In the genomic region with DNA sequence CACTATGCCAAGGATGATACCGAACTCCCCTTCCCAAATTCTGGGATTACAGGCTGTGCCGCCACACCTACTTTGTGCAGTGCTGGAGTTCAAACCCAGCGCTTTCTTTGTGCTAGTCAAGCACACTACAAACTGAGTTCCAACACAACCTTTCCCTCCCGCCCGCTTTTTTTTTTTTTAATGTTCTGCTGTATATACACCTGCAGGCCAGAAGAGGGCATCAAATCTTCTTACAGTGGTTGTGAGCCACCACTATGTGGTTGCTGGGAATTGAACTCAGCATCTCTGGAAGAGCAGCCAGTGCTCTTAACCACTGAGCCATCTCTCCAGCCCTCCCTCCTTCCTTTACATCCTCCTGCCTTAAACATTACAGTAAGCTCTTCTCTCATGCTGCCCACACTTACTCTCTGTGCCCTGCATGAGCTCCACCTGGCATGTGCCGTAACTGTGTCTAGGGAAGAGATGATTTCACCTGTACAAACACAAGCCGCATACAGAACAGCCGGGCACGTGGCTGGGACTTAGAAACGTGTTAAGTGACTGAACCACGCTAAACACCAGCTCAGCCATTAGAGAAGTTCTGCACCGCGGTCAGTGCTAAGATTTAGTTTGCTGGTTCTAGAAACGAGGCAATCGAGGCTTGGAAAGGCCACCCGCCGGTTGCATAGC, we compare ENCODE assay signal across 7 mouse cellular contexts. TPM values are rescaled to one million over a fixed set of nuclear protein-coding genes. Genes with fewer than 3 reads are reported as not detected.
DNase-seq lines count a peak whose midpoint lies in the region; ATAC-seq and TF ChIP-seq lines count a peak whose summit lies in the region.

No protein-coding gene starts in this region.

- H3K27me3 ChIP-seq in thymus, adult 2 months (ENCODE audit: control insufficient read depth, insufficient read depth, low read length): no peaks in the 10 kb centered on the region
- no peaks in the 10 kb centered on the region for H3K27me3 ChIP-seq in hindbrain, embryonic 14.5 days (ENCODE audit: control insufficient read depth, insufficient read depth, low read length)
- no peaks in the 10 kb centered on the region for H3K27me3 ChIP-seq in midbrain, embryonic 11.5 days (ENCODE audit: control insufficient read depth, insufficient read depth, low read length)

- peak; percentile 59 for ATAC-seq in common myeloid progenitor, adult 5-6 weeks (replicated peaks; ENCODE audit: low read depth, poor library complexity, severe bottlenecking)
- ATAC-seq in hindbrain, embryonic 14.5 days (ENCODE audit: low FRiP score): no peak
- ATAC-seq in midbrain, embryonic 11.5 days (ENCODE audit: low FRiP score): peak; percentile 6; the same call in 1 of the 2 replicates

- peak overlapping the region; percentile 43 for H3K4me3 ChIP-seq in thymus, adult 2 months (ENCODE audit: control insufficient read depth, insufficient read depth, low read length)
- peak overlapping the region; percentile 22 for H3K4me3 ChIP-seq in hindbrain, embryonic 14.5 days (replicated peaks; ENCODE audit: low read length)
- peak overlapping the region; percentile 17; the same call in 1 of the 2 replicates for H3K4me3 ChIP-seq in midbrain, embryonic 11.5 days (ENCODE audit: low read depth, low read length)

- peaks cover 2% of the 10 kb centered on the region for H3K36me3 ChIP-seq in thymus, adult 2 months (ENCODE audit: control insufficient read depth, insufficient read depth, low read length)
- no peaks in the 10 kb centered on the region for H3K36me3 ChIP-seq in hindbrain, embryonic 14.5 days (replicated peaks; ENCODE audit: control insufficient read depth, insufficient read depth)
- H3K36me3 ChIP-seq in midbrain, embryonic 11.5 days (ENCODE audit: control insufficient read depth, insufficient read depth, low read length): no peaks in the 10 kb centered on the region; the same call in 1 of the 2 replicates

- no peak for TF ChIP-seq POLR2A in thymus, adult 2 months (IDR thresholded peaks at IDR 0.05; ENCODE audit: control insufficient read depth, extremely low read depth, insufficient read depth, low read length, poor library complexity)

- H3K4me1 ChIP-seq in thymus, adult 2 months (replicated peaks; ENCODE audit: control insufficient read depth, insufficient read depth, low read length): peaks cover 10% of the 10 kb centered on the region
- peaks cover 3% of the 10 kb centered on the region; the same call in 1 of the 2 replicates for H3K4me1 ChIP-seq in hindbrain, embryonic 14.5 days (replicated peaks; ENCODE audit: control insufficient read depth, insufficient read depth, low read length)
- H3K4me1 ChIP-seq in midbrain, embryonic 11.5 days (ENCODE audit: control insufficient read depth, insufficient read depth, low read length): no peaks in the 10 kb centered on the region

- H3K9me3 ChIP-seq in hindbrain, embryonic 14.5 days (ENCODE audit: control insufficient read depth, low read length): no peaks in the 10 kb centered on the region
- H3K9me3 ChIP-seq in midbrain, embryonic 11.5 days (ENCODE audit: control insufficient read depth, low read length): no peaks in the 10 kb centered on the region

- 54% methylated on average over 17 of the region's 17 CpGs for WGBS in thymus, adult 2 months
- WGBS in hindbrain, embryonic 14.5 days: 50% methylated on average over 17 of the region's 17 CpGs
- 58% methylated on average over 17 of the region's 17 CpGs for WGBS in midbrain, embryonic 11.5 days

- no peak; the same call in 1 of the 2 replicates for TF ChIP-seq CTCF in thymus, adult 2 months (IDR thresholded peaks at IDR 0.05; ENCODE audit: borderline replicate concordance, control insufficient read depth, extremely low read depth, insufficient read depth, low read length, poor library complexity)

- H3K27ac ChIP-seq in thymus, adult 2 months (ENCODE audit: control insufficient read depth, insufficient read depth, low read length): no peak overlapping the region
- H3K27ac ChIP-seq in hindbrain, embryonic 14.5 days: no peak overlapping the region
- no peak overlapping the region for H3K27ac ChIP-seq in midbrain, embryonic 11.5 days (ENCODE audit: low read depth, low read length)

- peak overlapping the region; percentile 51 for H3K4me2 ChIP-seq in hindbrain, embryonic 14.5 days (replicated peaks)
- peak overlapping the region; percentile 44 for H3K4me2 ChIP-seq in midbrain, embryonic 11.5 days

- no peak overlapping the region for H3K9ac ChIP-seq in hindbrain, embryonic 14.5 days
- H3K9ac ChIP-seq in midbrain, embryonic 11.5 days (ENCODE audit: low read length): peak overlapping the region; percentile 46

- DNase-seq in thymus, adult 2 months: peak; percentile 22
- no peak for DNase-seq in thymus, postnatal 36 days
- no peak for DNase-seq in hindbrain, embryonic 14.5 days (ENCODE audit: low spot score)
- DNase-seq in midbrain, embryonic 11.5 days (ENCODE audit: low spot score, missing footprints): no peak
- DNase-seq in ovary, adult 18-20 months (ENCODE audit: low spot score): no peak
- no peak for DNase-seq in urinary bladder, postnatal 4 days (ENCODE audit: low spot score in 2 of 2)

RNA-seq across cellular contexts. Expression of a gene that starts 13.2 kb away (rescaled TPM):
- 98.0 and 106 TPM in 2 replicates for polyA plus RNA-seq in thymus, adult 2 months (2012; rRNA removed)
- 23.6 and 31.2 TPM in 2 replicates for total RNA-seq in common myeloid progenitor, adult 5-6 weeks (2017)
- 5.3 and 6.6 TPM in 2 replicates for polyA plus RNA-seq in hindbrain, embryonic 14.5 days (2014; fragmentation: Nextera tagmentation; extraction: Ambion mirVana)
- polyA plus RNA-seq in midbrain, embryonic 11.5 days (2014; fragmentation: Nextera tagmentation; extraction: Ambion mirVana): 11.7 TPM in 2 replicates

RNA-seq across cellular contexts. Expression of a gene that starts 35.8 kb away (rescaled TPM):
- polyA plus RNA-seq in thymus, adult 2 months (2012; rRNA removed): 28.3 and 30.2 TPM in 2 replicates
- total RNA-seq in common myeloid progenitor, adult 5-6 weeks (2017): 5.9 and 8.6 TPM in 2 replicates
- 17.4 and 18.7 TPM in 2 replicates for polyA plus RNA-seq in hindbrain, embryonic 14.5 days (2014; fragmentation: Nextera tagmentation; extraction: Ambion mirVana)
- 17.8 and 18.9 TPM in 2 replicates for polyA plus RNA-seq in midbrain, embryonic 11.5 days (2014; fragmentation: Nextera tagmentation; extraction: Ambion mirVana)

RNA-seq across cellular contexts. Expression of a gene that starts 36.0 kb away (rescaled TPM):
- 37.9 and 39.4 TPM in 2 replicates for polyA plus RNA-seq in thymus, adult 2 months (2012; rRNA removed)
- total RNA-seq in common myeloid progenitor, adult 5-6 weeks (2017): 1.4 and 6.4 TPM in 2 replicates
- polyA plus RNA-seq in hindbrain, embryonic 14.5 days (2014; fragmentation: Nextera tagmentation; extraction: Ambion mirVana): 24.8 and 28.7 TPM in 2 replicates
- 19.2 and 20.2 TPM in 2 replicates for polyA plus RNA-seq in midbrain, embryonic 11.5 days (2014; fragmentation: Nextera tagmentation; extraction: Ambion mirVana)

RNA-seq across cellular contexts. Expression of a gene that starts 55.5 kb away (rescaled TPM):
- 32.9 and 37.7 TPM in 2 replicates for polyA plus RNA-seq in thymus, adult 2 months (2012; rRNA removed)
- total RNA-seq in common myeloid progenitor, adult 5-6 weeks (2017): 8.4 and 17.2 TPM in 2 replicates
- polyA plus RNA-seq in hindbrain, embryonic 14.5 days (2014; fragmentation: Nextera tagmentation; extraction: Ambion mirVana): 114 and 124 TPM in 2 replicates
- polyA plus RNA-seq in midbrain, embryonic 11.5 days (2014; fragmentation: Nextera tagmentation; extraction: Ambion mirVana): 82.7 and 83.6 TPM in 2 replicates

RNA-seq across cellular contexts. Expression of a gene that starts 55.8 kb away (rescaled TPM):
- 0.26 and 0.34 TPM in 2 replicates for polyA plus RNA-seq in thymus, adult 2 months (2012; rRNA removed)
- total RNA-seq in common myeloid progenitor, adult 5-6 weeks (2017): 0.09 TPM in 1 of 2 replicates, not detected in the other
- 16.9 and 17.4 TPM in 2 replicates for polyA plus RNA-seq in hindbrain, embryonic 14.5 days (2014; fragmentation: Nextera tagmentation; extraction: Ambion mirVana)
- polyA plus RNA-seq in midbrain, embryonic 11.5 days (2014; fragmentation: Nextera tagmentation; extraction: Ambion mirVana): 11.5 and 12.7 TPM in 2 replicates
